Mouse (Mus musculus) thymus, adult 2 months (tissue): Measurements from ENCODE around the gene Ddx20.

Experiments
- CTCF ChIP-seq: fragments of 200-500 bp; IDR thresholded peaks from 2 replicates; pipeline ENCODE4 v1.5.1; 2012; ENCODE audit warnings: mild to moderate bottlenecking, control low read depth, low read length, moderate library complexity, borderline replicate concordance; ENCODE audit not compliant: control insufficient read depth, poor library complexity, insufficient read depth; ENCODE audit errors: extremely low read depth
- POLR2A ChIP-seq: fragments of 200-500 bp; IDR thresholded peaks from 2 replicates; pipeline ENCODE4 v1.6.1; 2012; ENCODE audit warnings: mild to moderate bottlenecking, low read length, control low read depth, moderate library complexity; ENCODE audit not compliant: control insufficient read depth, poor library complexity, insufficient read depth; ENCODE audit errors: extremely low read depth

GRCm38 (mm10) chr3:105670801-105671200 lies 16.6 kb downstream of the Ddx20 start:
- no peak for TF ChIP-seq CTCF
- no peak for TF ChIP-seq POLR2A
